Mouse (Mus musculus): ENCODE data around the gene Enkur.
A peak's percentile ranks its signal among the peaks of the same experiment; 100 is the strongest.

The Enkur gene

GRCm38 (mm10) chr2:21187576-21187975 is 17.6 kb downstream of the Enkur start:
- DNase-seq: peak; percentile 55 to 89

DNA sequence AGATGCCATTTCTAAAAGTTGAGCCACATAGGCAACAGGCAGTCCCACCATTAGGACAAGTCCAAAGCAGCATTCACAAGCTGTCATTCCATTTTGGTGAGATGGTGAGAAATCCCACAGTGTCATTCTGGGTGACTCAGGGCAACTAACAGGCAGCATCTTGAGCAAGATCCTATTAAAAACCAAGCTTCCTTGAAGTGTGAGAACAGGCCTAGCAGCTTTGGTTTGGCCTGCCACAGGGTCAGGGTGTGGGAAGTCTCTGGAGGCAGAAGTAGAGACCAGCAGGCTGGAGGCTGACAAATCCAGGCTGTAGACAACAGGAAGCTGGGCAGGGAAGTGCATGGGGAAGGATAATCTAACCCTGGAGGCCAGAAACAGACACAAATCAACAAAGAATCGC is 22.4 kb downstream of the Enkur start:
- DNase-seq: no peak

- DNase-seq: no peak
Measured at GRCm38 (mm10) chr2:21179136-21179535, 26.0 kb downstream of the Enkur start.

DNA sequence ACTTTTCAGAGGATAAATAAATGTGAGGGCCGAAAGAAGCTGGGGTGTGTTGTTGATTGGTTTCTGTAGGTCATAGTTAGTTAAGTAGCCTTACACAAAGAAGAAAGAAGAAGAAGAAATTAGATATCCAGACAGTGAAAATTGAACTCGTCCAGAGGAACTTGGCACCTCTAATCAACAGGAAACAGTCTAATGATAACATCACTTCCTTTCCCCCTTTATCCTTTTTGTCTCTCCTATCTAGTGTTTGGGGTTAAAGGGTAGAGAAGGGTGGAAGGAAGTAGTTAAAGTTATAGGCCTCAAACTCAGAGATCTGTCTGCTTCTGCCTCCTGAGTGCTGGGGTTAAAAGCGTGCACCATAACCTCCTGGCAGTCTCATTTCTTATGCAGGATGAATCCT is 32.4 kb downstream of the Enkur start:
- DNase-seq: no peak

- no peak for DNase-seq
Measured at GRCm38 (mm10) chr2:21167916-21168315, 37.2 kb downstream of the Enkur start.

GRCm38 (mm10) chr2:21164296-21164695 is 40.9 kb downstream of the Enkur start:
- DNase-seq: no peak

DNA sequence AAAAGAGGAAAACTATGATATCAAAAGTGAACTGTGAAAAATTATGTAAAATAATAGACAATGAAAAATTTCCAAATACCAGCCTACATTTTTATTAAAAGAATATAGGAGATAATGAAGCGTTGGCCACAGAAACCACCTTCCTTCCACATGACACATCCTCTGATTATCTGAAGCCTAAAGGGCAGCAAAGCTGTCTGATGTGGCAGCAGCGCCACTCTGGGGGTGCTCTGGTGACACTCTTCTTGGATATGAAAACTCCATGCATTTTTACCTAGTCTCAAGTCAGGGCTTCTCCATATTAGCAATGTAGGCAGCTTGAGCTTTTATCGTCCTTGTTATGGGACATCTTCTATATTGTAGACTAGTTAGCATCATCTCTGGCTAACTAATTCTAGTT is 51.7 kb downstream of the Enkur start:
- no peak for DNase-seq

DNA sequence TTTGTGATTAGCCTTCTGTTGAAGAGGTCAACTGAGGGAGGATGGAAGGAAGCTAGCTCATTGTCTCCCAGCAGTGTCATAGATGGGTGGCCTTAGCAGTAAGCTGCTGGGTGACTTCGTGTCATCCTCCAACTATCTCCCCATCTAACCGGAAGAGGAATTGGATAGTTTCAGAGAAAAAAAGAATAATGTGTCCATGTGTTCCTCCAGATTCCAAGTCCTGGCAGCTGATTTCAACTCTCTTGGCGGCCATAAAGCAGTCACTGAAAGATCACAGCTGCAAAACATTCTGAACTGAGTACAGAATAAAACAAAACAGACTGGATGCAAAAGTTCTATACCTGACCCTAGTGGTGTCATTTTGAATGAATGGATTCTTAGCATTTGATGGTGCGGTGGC is 58.0 kb downstream of the Enkur start:
- peak in 1 of 2 experiments; percentile 6 for DNase-seq

GRCm38 (mm10) chr2:21146486-21146885 is 58.7 kb downstream of the Enkur start:
- no peak for DNase-seq

DNA sequence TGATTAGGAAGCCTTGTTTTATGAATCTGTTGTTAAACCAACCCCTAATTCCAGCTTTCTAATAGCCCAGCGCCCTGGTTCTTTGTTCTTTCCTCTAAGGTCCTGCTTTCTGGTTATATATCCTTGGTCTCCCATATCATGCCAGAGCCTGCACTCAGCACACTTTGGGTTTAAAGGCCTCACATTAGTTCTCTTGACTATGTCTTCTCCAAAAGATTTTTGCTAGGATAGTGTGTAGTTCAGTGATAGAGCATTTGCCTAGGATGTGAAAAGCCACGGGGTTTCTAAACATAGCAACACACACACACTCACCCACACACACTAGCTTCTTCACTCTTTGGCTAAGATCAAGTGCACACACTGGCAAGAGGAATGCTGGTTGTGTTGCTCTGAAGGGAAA is 62.5 kb downstream of the Enkur start:
- DNase-seq: no peak

DNA sequence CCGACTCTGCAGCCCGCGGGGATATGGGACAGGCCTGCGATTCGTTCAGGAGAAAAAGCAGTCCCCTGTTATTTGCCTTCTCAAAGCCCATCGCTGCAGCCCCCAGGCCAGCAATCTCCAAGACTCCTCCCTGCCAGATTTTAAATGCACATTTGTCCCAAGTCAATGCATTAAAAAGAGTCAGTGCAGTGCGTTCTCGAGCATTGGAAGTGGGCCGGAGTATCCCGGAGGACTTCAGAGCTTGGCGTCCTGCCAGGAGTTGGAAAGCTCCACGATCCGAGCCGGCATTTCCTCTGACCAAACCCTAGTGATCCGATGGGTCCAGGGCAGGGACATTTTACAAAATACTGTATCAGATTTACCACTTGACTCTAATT is 63.0 kb downstream of the Enkur start:
- peak; percentile 64 to 85 for DNase-seq

DNA sequence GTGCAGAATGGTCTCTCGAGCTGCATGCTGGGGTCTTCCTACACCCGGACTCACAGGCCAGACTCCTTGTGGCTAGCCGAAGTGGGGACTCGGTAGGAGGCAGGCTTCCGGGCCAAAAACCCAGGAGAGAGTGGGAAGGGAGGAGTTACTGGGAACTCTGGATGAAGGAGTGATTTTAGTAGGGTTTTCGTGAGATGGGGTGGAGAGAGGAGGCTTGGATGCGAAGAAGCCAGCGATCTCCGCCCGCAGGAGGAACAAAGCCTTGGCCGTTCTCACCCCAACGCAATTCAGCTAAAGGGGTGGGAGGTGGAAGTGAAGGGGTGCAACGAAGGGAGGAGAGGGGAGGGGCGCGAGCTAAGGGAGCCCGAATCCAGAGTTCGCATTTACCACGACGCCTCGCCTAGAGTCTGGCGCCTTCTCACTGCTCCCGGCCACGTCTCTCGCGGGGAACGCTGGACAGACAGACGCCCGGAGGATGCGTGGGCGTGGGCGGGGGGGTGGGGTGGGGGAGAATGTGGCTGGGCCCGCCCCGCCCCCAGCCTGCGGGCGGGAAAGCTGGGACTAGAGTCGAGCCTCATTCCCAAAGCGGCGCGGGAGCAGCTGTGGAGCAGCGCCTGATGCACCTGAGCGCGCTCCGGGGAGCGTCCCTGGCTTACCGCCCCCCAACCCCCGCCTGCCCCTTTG is 63.5 kb downstream of the Enkur start:
- DNase-seq: peak; percentile 7 to 31

DNA sequence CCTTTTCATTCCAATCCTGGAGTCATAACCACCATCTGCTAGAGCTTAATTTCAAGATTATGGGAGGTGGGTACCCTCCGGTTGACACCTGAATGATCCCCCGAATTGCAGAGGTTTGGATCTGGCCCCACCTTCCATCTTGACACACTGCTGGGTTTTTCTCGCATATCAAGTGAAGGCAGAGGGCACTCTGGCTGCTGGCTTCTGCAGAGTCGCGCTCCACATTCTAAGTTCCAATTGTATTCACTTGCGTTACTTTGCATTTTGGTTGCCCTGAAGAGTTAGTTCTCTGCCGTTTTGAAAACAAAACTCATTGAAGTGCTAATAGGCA is 64.0 kb downstream of the Enkur start:
- peak in 1 of 2 experiments; percentile 3 for DNase-seq

All from kidney, postnatal 36 days (tissue).